Mouse (Mus musculus): Measurements from ENCODE around the gene 7420426K07Rik. TPM values are rescaled to one million over a fixed set of nuclear protein-coding genes. Genes with fewer than 3 reads are reported as not detected.

Gene 7420426K07Rik
- polyA plus RNA-seq, 1 experiment: not detected

Other genes with a start within 250 kb of the 7420426K07Rik start
- gene Prr23a1, start 60.6 kb upstream of the 7420426K07Rik start, polyA plus RNA-seq (2012; rRNA removed): not detected in 2 replicates
- gene Prr23a2, start 46.6 kb upstream of the 7420426K07Rik start, polyA plus RNA-seq (2012; rRNA removed): not detected in 2 replicates
- gene Prr23a3, start 38.4 kb upstream of the 7420426K07Rik start, polyA plus RNA-seq (2012; rRNA removed): not detected in 2 replicates
- not detected in 2 replicates for gene Foxl2, start 52.2 kb downstream of the 7420426K07Rik start, polyA plus RNA-seq (2012; rRNA removed)
- gene Faim, start 83.3 kb downstream of the 7420426K07Rik start, polyA plus RNA-seq (2012; rRNA removed): 1.7 and 2.8 TPM in 2 replicates
- 298 and 304 TPM in 2 replicates for gene Gm1123, start 132.6 kb downstream of the 7420426K07Rik start, polyA plus RNA-seq (2012; rRNA removed)
- gene Pik3cb, start 237.5 kb downstream of the 7420426K07Rik start, polyA plus RNA-seq (2012; rRNA removed): 2.5 and 3.4 TPM in 2 replicates